Mouse (Mus musculus) cortical plate, adult 2 months (tissue): Measurements from ENCODE around the gene Vsnl1. TPM values are rescaled to one million over a fixed set of nuclear protein-coding genes. Genes with fewer than 3 reads are reported as not detected.

Experiments
- H3K27ac ChIP-seq: fragments of 200-500 bp; 2 replicates; pipeline ENCODE4 v1.5.1; 2012; ENCODE audit warnings: low read length, control low read depth, inconsistent platforms; ENCODE audit not compliant: insufficient read depth
- H3K4me1 ChIP-seq: fragments of 200-500 bp; 2 replicates; pipeline ENCODE4 v1.6.1; 2011; ENCODE audit warnings: low read length; ENCODE audit not compliant: control insufficient read depth, insufficient read depth
- H3K4me3 ChIP-seq: fragments of 200-500 bp; 2 replicates; pipeline ENCODE4 v1.5.1; 2011; ENCODE audit warnings: mild to moderate bottlenecking, low read length, control low read depth; ENCODE audit not compliant: insufficient read depth
- CTCF ChIP-seq: fragments of 200-500 bp; IDR thresholded peaks from 2 replicates; pipeline ENCODE4 v1.5.1; 2011; ENCODE audit warnings: mild to moderate bottlenecking, control low read depth, low read length; ENCODE audit not compliant: insufficient read depth; ENCODE audit errors: extremely low read depth
- POLR2A ChIP-seq: fragments of 200-500 bp; IDR thresholded peaks from 2 replicates; pipeline ENCODE4 v1.6.1; 2011; ENCODE audit warnings: mild to moderate bottlenecking, low read length, control low read depth; ENCODE audit not compliant: insufficient read depth; ENCODE audit errors: extremely low read depth
- polyA plus RNA-seq: library from polyadenylated mRNA; depleted of rRNA; stranded (reverse); fragments of >200 nt; gene quantifications from 2 replicates; pipeline ENCODE4 v1.2.3, GENCODE M21; 2012

The Vsnl1 gene
- polyA plus RNA-seq, 1 experiment, result 603 TPM

DNA sequence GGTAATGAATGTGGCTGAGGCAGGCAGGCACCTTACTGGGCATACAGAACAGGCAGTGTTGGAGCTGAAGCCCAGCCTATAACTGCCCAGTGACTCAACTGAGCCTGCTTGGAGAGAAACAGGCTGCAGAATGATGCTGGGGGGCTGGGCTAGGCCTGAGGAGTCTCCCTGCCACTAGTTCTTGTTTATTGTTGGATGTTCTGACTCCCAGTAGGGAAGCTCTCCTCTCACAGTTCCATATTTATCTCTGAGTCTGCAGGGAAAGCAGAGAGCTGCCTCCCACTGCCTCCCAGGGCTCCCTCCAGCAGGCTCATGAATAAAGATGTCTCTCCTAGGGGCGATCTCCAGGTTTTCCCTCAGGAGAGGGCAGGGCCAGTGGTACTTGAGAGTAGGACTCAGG is 88.0 kb downstream of the Vsnl1 start:
- Histone ChIP-seq H3K27ac (peak overlapping the region; percentile 3; the same call in 1 of the 2 replicates), H3K4me3 (no peak overlapping the region), H3K4me1 (peaks cover 10% of the 10 kb centered on the region)
- TF ChIP-seq POLR2A (no peak), CTCF (no peak)

DNA sequence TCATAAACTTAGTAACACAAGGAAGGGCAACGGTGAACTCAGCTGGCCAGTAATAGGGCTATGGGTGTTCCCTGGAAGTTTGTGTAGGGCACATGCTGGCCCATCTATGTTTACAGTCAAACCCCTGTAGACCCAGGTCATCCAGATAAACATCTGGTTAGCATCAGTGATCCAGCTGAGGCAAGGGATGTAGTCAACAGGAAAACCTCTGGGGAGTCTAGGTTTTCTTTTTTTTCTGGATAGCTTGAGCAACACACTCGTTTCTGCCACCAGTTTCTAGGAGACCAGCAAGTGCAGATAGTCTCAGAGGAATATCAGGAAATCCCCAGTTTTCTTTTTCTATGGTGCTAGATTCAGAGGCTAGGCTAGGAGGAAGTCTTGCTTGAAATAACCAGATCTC is 90.5 kb downstream of the Vsnl1 start:
- no peak overlapping the region for H3K27ac ChIP-seq
- peaks cover 10% of the 10 kb centered on the region for H3K4me1 ChIP-seq
- no peak overlapping the region for H3K4me3 ChIP-seq
- TF ChIP-seq CTCF (no peak), POLR2A (no peak)

DNA sequence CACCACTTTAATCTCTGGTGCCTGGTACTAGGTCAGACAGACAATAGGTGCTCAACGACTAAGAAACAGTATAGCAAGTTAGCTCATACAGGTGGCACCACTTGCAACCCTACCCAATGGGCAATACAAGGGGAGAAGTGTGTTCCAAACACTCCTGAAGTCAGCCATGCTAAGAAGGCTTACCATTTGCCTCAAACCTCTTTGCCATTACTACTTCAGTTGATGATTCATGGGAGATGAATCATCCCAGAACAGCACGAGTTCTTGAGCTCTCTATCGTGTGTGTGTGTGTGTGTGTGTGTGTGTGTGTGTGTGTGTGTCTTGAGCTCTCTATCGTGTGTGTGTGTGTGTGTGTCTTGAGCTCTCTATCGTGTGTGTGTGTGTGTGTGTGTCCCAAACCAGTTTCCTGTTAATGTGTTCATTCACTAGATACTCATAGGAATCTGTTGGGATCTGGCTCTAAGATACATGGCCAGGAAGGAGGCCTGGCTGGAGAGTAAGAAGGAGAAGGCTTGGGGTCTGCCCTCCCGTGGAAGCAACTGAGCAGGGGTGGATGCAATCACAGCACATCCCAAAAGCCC is 94.3 kb downstream of the Vsnl1 start:
- TF ChIP-seq POLR2A (no peak), CTCF (no peak)
- no peak overlapping the region for H3K4me3 ChIP-seq
- H3K4me1 ChIP-seq, result no peaks in the 10 kb centered on the region; the same call in 1 of the 2 replicates
- H3K27ac ChIP-seq, result no peak overlapping the region

DNA sequence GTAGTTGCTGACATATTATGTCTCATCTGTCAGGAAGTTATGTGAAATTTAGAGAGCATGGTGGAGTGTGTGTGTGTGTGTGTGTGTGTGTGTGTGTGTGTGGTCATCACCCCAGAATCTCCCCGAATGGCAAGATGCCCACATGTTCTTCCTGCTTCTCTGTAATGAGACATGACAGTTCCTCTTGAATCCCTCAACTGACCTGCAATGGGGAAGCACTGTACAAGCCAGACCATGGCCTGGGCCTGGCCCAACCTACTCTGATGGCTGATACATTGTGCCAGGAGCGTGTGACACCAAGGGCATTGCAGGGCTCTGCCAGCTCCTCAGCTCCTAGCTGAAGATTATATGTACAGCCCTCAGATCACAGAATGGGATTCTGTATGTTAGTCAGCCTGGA is 98.2 kb downstream of the Vsnl1 start:
- H3K27ac ChIP-seq, result no peak overlapping the region
- no peak for TF ChIP-seq POLR2A
- TF ChIP-seq CTCF, result no peak

DNA sequence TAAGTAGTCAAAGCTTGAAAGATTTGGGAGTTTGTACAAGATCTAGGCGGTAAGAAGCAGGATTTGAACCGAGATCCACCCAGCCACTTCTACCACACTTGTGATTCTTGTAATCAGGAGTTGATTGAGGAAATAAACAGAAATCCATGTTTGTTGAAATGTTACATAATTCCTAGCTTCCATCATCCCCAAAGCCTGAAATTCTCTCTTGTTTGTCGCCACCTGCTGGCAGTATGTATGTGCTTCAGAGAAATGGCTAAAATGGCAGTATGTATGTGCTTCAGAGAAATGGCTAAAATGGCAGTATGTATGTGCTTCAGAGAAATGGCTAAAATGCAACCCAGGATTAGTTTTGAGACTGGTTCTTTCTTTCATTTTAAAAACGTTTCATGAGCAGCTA is 99.6 kb downstream of the Vsnl1 start:
- TF ChIP-seq POLR2A, result no peak
- peak; percentile 32; the same call in 1 of the 2 replicates for TF ChIP-seq CTCF
- no peak overlapping the region for H3K27ac ChIP-seq
- H3K4me3 ChIP-seq, result no peak overlapping the region
- H3K4me1 ChIP-seq, result peaks cover 2% of the 10 kb centered on the region

More for the DNA sequence above, 98.2 kb downstream of the Vsnl1 start:
- no peaks in the 10 kb centered on the region for H3K4me1 ChIP-seq
- no peak overlapping the region for H3K4me3 ChIP-seq

DNA sequence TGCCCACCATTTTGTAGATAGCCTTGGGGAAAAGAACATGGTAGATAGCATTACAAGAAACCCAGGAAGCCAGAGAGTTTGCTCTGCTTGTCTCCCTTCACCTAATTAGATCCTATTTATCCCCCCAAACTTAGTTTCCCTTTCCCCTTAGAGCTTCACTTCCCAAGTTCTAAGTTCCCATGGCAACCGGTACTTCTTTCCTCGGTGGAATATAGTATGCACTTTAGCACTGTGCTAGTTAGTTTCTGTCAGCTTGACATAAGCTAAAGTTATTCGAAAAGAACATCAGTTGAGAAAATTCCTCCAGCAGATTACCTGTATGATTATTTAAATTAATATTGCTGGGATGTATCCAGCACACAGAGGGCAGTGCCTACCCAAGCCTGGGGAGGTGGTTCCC is 109.9 kb downstream of the Vsnl1 start:
- H3K27ac ChIP-seq, result no peak overlapping the region
- no peaks in the 10 kb centered on the region; the same call in 1 of the 2 replicates for H3K4me1 ChIP-seq
- no peak overlapping the region for H3K4me3 ChIP-seq
- TF ChIP-seq CTCF, result no peak
- no peak for TF ChIP-seq POLR2A

DNA sequence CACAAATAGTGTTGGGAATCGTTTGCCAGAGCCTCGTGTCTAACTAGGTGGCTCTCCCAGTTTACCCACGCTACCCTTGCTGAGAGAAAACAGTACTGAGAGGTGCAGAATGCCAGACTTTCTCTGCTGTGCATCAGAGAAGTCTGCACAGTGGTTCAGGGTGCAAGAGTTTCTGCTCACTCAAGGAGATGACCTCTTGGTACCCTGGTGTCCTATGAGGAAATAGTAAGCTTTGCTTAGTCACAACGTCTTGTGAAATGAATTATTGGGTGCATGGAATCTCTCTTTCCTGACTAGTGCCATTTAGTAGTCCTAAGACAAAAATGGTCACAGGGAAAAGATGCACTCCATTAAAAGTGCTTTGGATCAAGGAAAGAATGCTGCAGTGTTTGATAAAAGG is 111.9 kb downstream of the Vsnl1 start:
- no peak overlapping the region for H3K27ac ChIP-seq
- H3K4me1 ChIP-seq, result no peaks in the 10 kb centered on the region
- TF ChIP-seq CTCF (no peak), POLR2A (no peak)
- H3K4me3 ChIP-seq, result no peak overlapping the region

DNA sequence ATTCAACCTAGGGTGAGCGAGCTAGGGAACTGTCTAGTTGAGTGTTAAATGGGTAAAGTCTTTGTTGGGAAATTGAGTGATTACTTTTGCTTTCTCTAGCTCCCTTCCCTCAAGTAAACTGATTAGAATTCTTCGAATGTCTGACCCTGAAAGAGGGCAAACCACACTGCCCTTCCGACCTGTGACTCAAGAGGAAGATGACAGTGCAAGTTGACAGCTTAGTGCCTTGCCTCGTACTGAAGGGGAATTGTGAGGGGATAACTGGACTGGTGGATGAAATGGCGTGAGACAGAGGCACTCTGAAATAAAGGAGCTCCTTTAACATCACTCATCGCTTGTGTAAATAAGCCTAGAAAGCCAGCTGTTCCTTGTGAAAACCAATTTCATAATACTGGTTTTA is 118.7 kb downstream of the Vsnl1 start:
- H3K4me1 ChIP-seq, result no peaks in the 10 kb centered on the region
- TF ChIP-seq CTCF, result no peak
- TF ChIP-seq POLR2A, result no peak
- H3K27ac ChIP-seq, result no peak overlapping the region
- no peak overlapping the region for H3K4me3 ChIP-seq

DNA sequence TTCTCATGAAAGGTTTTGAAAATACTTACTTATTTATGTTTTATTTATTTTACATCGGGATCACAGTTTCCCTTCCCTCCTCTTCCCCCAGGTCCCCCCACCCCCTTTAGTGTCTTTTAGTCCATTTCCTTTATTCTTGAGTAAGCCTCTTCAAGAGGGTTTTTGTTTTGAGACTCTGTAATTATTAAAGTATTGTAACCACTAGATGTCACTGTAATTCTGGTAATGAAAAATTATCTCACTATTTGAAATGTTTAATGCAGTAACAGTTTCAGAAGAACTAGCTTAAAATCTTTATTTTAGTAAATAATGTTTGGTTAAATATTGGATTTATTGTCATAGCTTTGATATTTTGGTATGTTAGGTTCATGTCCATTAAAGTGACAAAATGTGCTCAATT is 122.6 kb downstream of the Vsnl1 start:
- Histone ChIP-seq H3K4me3 (no peak overlapping the region), H3K27ac (no peak overlapping the region), H3K4me1 (no peaks in the 10 kb centered on the region)
- TF ChIP-seq POLR2A (no peak), CTCF (no peak)

DNA sequence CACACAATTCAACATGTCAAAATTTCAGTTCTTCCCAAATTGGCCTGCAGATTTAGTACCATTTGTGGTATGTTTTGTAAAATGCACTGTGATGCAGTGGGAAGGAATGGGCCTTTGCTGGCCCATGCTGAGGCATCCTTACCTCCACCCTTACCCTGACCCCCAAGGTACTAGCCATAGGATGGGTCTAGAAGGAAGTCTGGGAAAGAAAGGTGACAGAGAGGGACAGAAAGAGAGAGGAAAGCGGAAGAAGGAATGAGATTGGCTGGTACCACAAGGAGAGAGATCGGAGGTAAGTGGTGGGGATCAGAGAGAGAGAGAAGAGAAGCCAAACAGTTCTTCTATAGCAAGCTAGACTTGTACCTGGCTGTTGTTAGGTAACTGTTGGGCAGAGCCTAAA is 125.3 kb downstream of the Vsnl1 start:
- H3K27ac ChIP-seq, result no peak overlapping the region
- no peak overlapping the region for H3K4me3 ChIP-seq
- TF ChIP-seq POLR2A (no peak), CTCF (no peak)
- H3K4me1 ChIP-seq, result no peaks in the 10 kb centered on the region
